Mouse (Mus musculus): ENCODE data around the gene Kif1b.

The Kif1b gene

DNA sequence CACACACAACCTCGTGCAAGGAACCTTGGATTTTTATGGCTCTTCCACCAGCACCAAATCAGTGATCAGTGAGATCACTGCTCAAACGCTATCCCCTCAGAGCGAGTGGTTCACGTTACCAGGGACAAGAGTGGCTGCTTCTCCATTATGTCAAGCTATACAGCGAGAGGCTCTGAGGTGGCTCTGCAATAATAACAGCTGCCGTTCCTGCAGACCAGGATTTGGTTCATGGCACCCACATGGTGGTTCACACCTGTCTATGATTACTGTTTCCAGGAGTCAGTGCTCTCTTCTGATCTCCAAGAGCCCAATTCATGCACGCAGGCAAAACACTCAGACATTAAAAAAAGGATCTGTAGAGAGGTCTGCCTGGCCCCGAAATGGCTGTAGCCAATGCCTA lies 169.0 kb downstream of the Kif1b start:
- no peak for DNase-seq (ENCODE audit: low read depth, low spot score)

DNA sequence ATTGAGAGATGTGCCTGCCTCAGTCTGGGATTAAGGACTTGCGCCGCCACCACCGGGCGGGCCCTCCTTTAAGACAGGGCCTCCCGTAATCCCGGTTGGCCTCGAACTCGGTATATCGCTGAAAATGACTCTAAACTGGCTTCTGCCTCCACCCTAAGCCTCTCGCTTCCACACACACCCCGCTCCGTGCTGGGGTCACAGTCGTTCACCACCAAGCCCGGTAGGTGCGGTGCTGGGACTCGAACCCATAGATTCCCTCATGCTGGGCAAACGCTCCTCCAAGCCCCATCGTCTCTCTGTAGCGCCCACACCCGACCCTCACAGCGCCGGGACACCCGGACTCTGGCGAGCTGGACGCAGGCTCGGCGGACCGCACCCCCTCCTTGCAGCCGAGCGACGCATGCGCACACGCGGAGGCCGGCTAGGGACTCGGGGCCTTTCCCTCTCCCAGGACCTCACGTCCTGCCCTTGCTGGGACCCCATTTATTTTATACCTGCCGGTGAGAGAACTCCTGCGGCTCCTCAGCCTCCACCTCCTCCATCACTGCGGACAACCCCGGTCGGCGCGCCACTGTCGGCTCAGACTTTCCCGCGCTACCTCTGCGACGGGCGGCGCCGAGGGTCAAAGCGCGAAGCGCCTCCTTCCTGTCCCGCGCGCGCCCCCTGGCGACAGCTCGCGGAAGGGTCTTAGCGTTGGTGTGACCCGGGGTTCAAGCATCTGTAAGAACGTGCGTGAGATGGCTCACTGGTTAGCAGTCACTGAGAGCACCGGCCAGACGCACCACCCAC lies 170.3 kb downstream of the Kif1b start, which contains the start of gene Cenps:
Gene Cenps (minus strand): TSS at position 648 of the 789 bp plus-strand sequence.
- DNase-seq (ENCODE audit: low read depth, low spot score) = peak; percentile 92

GRCm38 (mm10) chr4:149136116-149136850 lies 171.2 kb downstream of the Kif1b start:
- no peak for DNase-seq (ENCODE audit: low read depth, low spot score)

- no peak for DNase-seq (ENCODE audit: low read depth, low spot score)
Measured at GRCm38 (mm10) chr4:149133395-149133794, 174.1 kb downstream of the Kif1b start.

GRCm38 (mm10) chr4:149131789-149132565 lies 175.5 kb downstream of the Kif1b start:
- no peak for DNase-seq (ENCODE audit: low read depth, low spot score)

DNA sequence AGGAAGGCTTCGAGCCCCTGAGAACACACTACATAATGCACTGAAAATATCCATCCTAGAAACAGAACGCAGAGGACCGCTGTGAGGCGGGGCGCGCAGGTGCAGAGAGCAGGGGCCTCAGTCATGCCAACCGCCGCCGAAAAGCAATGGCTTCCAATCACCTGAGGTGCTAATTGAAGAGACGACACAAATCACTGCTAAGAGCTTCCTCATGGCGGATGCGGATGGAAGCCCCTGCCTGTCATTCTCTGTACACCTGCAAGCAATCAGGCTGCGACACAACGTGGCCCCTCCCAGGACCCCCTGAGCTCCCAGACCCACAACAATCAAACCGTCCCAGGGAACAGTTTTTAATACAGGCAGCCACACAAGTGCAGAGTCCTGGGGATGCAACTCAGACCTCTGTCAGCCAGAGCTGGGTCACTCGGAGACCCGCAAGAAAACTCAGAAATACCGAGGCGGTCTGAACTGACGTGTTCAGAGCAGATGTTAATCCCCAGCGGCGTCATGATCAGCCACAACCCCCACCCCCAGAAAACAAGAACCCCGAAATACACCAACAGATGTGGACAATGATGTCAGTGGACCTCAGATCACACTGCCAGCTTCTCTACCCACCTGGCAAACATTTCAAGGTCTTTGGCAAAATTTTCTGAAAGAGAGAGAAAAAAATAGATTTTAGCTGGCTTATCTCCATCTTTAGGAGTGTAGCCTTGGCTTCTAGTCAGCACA lies 176.3 kb downstream of the Kif1b start:
- no peak for DNase-seq (ENCODE audit: low read depth, low spot score)

GRCm38 (mm10) chr4:149128467-149128866 lies 179.0 kb downstream of the Kif1b start:
- peak; percentile 50 for DNase-seq (ENCODE audit: low read depth, low spot score)

DNA sequence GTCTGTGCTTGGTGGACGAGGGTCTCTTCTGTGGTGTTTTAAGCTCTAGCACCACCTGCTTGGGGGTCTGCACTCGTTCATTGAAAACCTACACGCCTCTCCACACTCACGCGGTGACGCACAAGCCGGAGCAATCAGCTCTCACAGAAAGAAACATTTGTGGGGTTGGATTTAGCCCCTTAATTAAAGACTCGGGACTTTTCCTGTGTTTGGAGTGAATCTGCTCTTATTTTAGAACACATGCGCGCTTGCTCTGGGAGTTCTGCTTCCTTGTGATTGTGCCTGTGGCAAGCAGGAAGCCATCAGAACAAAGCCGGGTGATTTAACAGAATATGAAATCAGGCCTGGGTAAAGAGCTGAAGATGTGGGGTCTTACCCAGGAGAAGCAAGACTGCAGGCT lies 180.8 kb downstream of the Kif1b start, which contains the start of gene Cort:
Gene Cort (minus strand): TSS at position 101 of the 400 bp plus-strand sequence.
- DNase-seq (ENCODE audit: low read depth, low spot score) = peak; percentile 54
